Mouse (Mus musculus) hindbrain, embryonic 16.5 days (tissue): ENCODE measurements at regions not wholly inside any gene's neighbourhood (a gene's known extent, or its start where the extent isn't known, plus 50 kb on each side); places are given as distances from the start of the nearest gene placed in this dataset.
A peak's percentile ranks its signal among the peaks of the same experiment; 100 is the strongest.

ENCODE experiments used
- ATAC-seq: fragments of 200-750 bp; cut with Nextera tagmentation; 2 replicates; pipeline ENCODE4 v1.8.0; 2017; ENCODE audit warnings: moderate TSS enrichment, moderate library complexity
- H3K27ac ChIP-seq: fragments of 300-500 bp; sonication (generic); 2 replicates; pipeline ENCODE4 v1.5.1; 2014; ENCODE audit warnings: low read depth, mild to moderate bottlenecking, control low read depth, low read length, moderate library complexity
- H3K27me3 ChIP-seq: fragments of 300-500 bp; sonication (generic); replicated peaks from 2 replicates; pipeline ENCODE4 v1.6.1; 2014; ENCODE audit warnings: low read length; ENCODE audit not compliant: control insufficient read depth, insufficient read depth
- H3K36me3 ChIP-seq: fragments of 300-500 bp; sonication (generic); 2 replicates; pipeline ENCODE4 v1.6.1; 2014; ENCODE audit warnings: mild to moderate bottlenecking, low read length, moderate library complexity, mixed read lengths; ENCODE audit not compliant: control insufficient read depth, insufficient read depth
- H3K4me1 ChIP-seq: fragments of 300-500 bp; sonication (generic); 2 replicates; pipeline ENCODE4 v1.6.1; 2014; ENCODE audit warnings: low read depth, low read length; ENCODE audit not compliant: control insufficient read depth, insufficient read depth
- H3K4me2 ChIP-seq: fragments of 300-500 bp; sonication (generic); 2 replicates; pipeline ENCODE4 v1.6.1; 2014; ENCODE audit warnings: mild to moderate bottlenecking, low read length, control low read depth, moderate library complexity
- H3K4me3 ChIP-seq: fragments of 300-500 bp; sonication (generic); 2 replicates; pipeline ENCODE4 v1.5.1; 2014; ENCODE audit warnings: mild to moderate bottlenecking, low read length, control low read depth, moderate library complexity
- H3K9ac ChIP-seq: fragments of 300-500 bp; sonication (generic); 2 replicates; pipeline ENCODE4 v1.6.1; 2014; ENCODE audit warnings: low read depth, mild to moderate bottlenecking, control low read depth, low read length, moderate library complexity
- H3K9me3 ChIP-seq: fragments of 300-500 bp; sonication (generic); 2 replicates; pipeline ENCODE4 v1.6.1; 2014; ENCODE audit warnings: mild to moderate bottlenecking, low read length, moderate library complexity; ENCODE audit not compliant: control insufficient read depth
- WGBS: fragments of 180-500 bp; shearing (Covaris S2); extraction: QIAGEN DNeasy Blood & Tissue Kit; methylation state at CpG from one replicate; pipeline ENCODE4 v1.1.7; 2014; 5-methylcytosine and 5-hydroxymethylcytosine counted together

GRCm38 (mm10) chr2:160515621-160516020 is 130.1 kb upstream of the Top1 start:
- Histone ChIP-seq H3K4me3 (no peak overlapping the region), H3K4me2 (no peak overlapping the region), H3K4me1 (no peaks in the 10 kb centered on the region), H3K36me3 (no peaks in the 10 kb centered on the region), H3K27ac (no peak overlapping the region), H3K9ac (no peak overlapping the region), H3K27me3 (peaks cover 9% of the 10 kb centered on the region), H3K9me3 (no peaks in the 10 kb centered on the region)
- WGBS, result 64% methylated on average over 6 of the region's 6 CpGs
- no peak for ATAC-seq

GRCm38 (mm10) chr2:160516526-160516925 is 129.2 kb upstream of the Top1 start:
- Histone ChIP-seq H3K9ac (no peak overlapping the region), H3K27me3 (peaks cover 13% of the 10 kb centered on the region), H3K27ac (no peak overlapping the region), H3K4me2 (no peak overlapping the region), H3K36me3 (no peaks in the 10 kb centered on the region), H3K9me3 (no peaks in the 10 kb centered on the region), H3K4me1 (no peaks in the 10 kb centered on the region), H3K4me3 (no peak overlapping the region)
- no peak for ATAC-seq
- WGBS, result 18% methylated on average over 6 of the region's 6 CpGs

- ATAC-seq, result no peak
- H3K9me3 ChIP-seq, result no peaks in the 10 kb centered on the region
- H3K4me1 ChIP-seq, result no peaks in the 10 kb centered on the region
- H3K27me3 ChIP-seq, result peaks cover 8% of the 10 kb centered on the region
- no peaks in the 10 kb centered on the region for H3K36me3 ChIP-seq
- H3K9ac ChIP-seq, result no peak overlapping the region
- 74% methylated on average over 9 of the region's 9 CpGs for WGBS
- no peak overlapping the region for H3K4me2 ChIP-seq
- H3K4me3 ChIP-seq, result no peak overlapping the region
- H3K27ac ChIP-seq, result no peak overlapping the region
These were observed 120.1 kb upstream of the Top1 start for GRCm38 (mm10) chr2:160525301-160526205.

- H3K27ac ChIP-seq, result no peak overlapping the region
- H3K36me3 ChIP-seq, result no peaks in the 10 kb centered on the region
- no peak overlapping the region for H3K4me3 ChIP-seq
- no peaks in the 10 kb centered on the region for H3K4me1 ChIP-seq
- no peak for ATAC-seq
- H3K27me3 ChIP-seq, result peaks cover 2% of the 10 kb centered on the region
- H3K9me3 ChIP-seq, result no peaks in the 10 kb centered on the region
- no peak overlapping the region for H3K4me2 ChIP-seq
- no peak overlapping the region for H3K9ac ChIP-seq
- 33% methylated on average over 8 of the region's 8 CpGs for WGBS
These were observed 119.1 kb upstream of the Top1 start for GRCm38 (mm10) chr2:160526377-160527125.

GRCm38 (mm10) chr2:160529306-160529705 is 116.4 kb upstream of the Top1 start:
- no peak overlapping the region for H3K4me2 ChIP-seq
- no peaks in the 10 kb centered on the region; the same call in none of the 2 replicates for H3K27me3 ChIP-seq
- no peak overlapping the region for H3K4me3 ChIP-seq
- no peak overlapping the region for H3K27ac ChIP-seq
- 54% methylated on average over 7 of the region's 7 CpGs for WGBS
- no peaks in the 10 kb centered on the region for H3K4me1 ChIP-seq
- no peaks in the 10 kb centered on the region for H3K9me3 ChIP-seq
- ATAC-seq, result no peak
- H3K9ac ChIP-seq, result no peak overlapping the region
- no peaks in the 10 kb centered on the region for H3K36me3 ChIP-seq

- Histone ChIP-seq H3K36me3 (no peaks in the 10 kb centered on the region), H3K4me3 (no peak overlapping the region), H3K9ac (no peak overlapping the region), H3K9me3 (no peaks in the 10 kb centered on the region), H3K27ac (no peak overlapping the region), H3K27me3 (peaks cover 4% of the 10 kb centered on the region; the same call in 1 of the 2 replicates), H3K4me2 (no peak overlapping the region), H3K4me1 (no peaks in the 10 kb centered on the region)
- ATAC-seq, result no peak
- WGBS, result 59% methylated on average over 3 of the region's 3 CpGs
These were observed 115.3 kb upstream of the Top1 start for GRCm38 (mm10) chr2:160530377-160530776.

GRCm38 (mm10) chr2:160537319-160537719 is 108.4 kb upstream of the Top1 start:
- Histone ChIP-seq H3K4me2 (no peak overlapping the region), H3K27ac (no peak overlapping the region), H3K9ac (no peak overlapping the region), H3K27me3 (peaks cover 4% of the 10 kb centered on the region; the same call in 1 of the 2 replicates), H3K4me3 (no peak overlapping the region), H3K4me1 (no peaks in the 10 kb centered on the region), H3K9me3 (no peaks in the 10 kb centered on the region), H3K36me3 (no peaks in the 10 kb centered on the region)
- no peak for ATAC-seq
- 32% methylated on average over 8 of the region's 8 CpGs for WGBS

- H3K27ac ChIP-seq, result no peak overlapping the region
- no peaks in the 10 kb centered on the region for H3K36me3 ChIP-seq
- H3K4me2 ChIP-seq, result no peak overlapping the region
- H3K9me3 ChIP-seq, result no peaks in the 10 kb centered on the region
- no peak overlapping the region for H3K4me3 ChIP-seq
- WGBS, result 40% methylated on average over 4 of the region's 4 CpGs
- no peaks in the 10 kb centered on the region for H3K4me1 ChIP-seq
- no peak overlapping the region for H3K9ac ChIP-seq
- no peaks in the 10 kb centered on the region for H3K27me3 ChIP-seq
- ATAC-seq, result no peak
These were observed 100.2 kb upstream of the Top1 start for GRCm38 (mm10) chr2:160545527-160545926.

GRCm38 (mm10) chr2:160552121-160552669 is 93.5 kb upstream of the Top1 start:
- Histone ChIP-seq H3K36me3 (no peaks in the 10 kb centered on the region), H3K27ac (no peak overlapping the region), H3K9me3 (no peaks in the 10 kb centered on the region), H3K4me3 (no peak overlapping the region), H3K4me1 (no peaks in the 10 kb centered on the region), H3K27me3 (no peaks in the 10 kb centered on the region), H3K9ac (no peak overlapping the region), H3K4me2 (peak overlapping the region; percentile 5)
- 38% methylated on average over 19 of the region's 19 CpGs for WGBS
- ATAC-seq, result no peak
